Mouse (Mus musculus): ENCODE measurements at regions not wholly inside any gene's neighbourhood (a gene's known extent, or its start where the extent isn't known, plus 50 kb on each side); places are given as distances from the start of the nearest gene placed in this dataset.
"Not testable (repeated sequence)": the region's sequence is repeated elsewhere in the genome, so short reads cannot be mapped to it uniquely, and the experiment has no call there.

- DNase-seq (ENCODE audit: low spot score in 2 of 2) = peak in 1 of 2 experiments; percentile 44
Measured at GRCm38 (mm10) chr12:40898414-40899027, 125.4 kb upstream of the Immp2l start.

DNA sequence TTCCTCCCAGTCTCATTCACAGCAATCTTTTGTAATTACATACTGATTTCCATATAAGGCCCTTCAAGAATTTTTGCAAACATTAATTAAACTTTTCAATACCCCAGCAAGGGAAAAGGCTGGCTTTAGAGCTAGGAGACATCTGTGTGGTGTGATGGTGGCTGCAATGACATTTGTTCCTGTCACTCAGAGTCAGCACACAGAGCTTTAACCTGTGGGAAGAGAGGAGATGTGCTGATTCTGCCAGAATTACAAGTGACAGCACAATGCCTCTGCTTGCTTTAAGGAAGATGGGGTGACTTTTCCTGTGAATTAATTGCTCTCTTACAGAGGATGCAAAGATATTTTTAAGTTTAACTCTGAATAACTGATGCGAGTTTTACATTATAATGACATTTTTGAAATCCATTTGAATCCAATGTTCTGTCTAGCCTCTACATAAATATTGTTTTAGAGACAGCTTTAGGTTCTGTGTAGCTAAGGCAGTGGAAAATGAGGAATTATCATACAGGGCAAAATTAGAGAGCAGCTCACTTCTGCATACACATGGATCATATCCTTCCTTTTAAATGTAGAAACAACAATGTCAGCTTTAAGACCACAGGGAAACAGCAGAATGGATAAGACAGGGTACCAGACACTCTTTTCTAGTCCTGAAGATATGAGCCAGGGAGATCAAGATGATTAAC lies 118.1 kb upstream of the Immp2l start:
- no peak for DNase-seq (ENCODE audit: low spot score in 2 of 2)

GRCm38 (mm10) chr12:40906807-40907206 lies 117.1 kb upstream of the Immp2l start:
- no peak for DNase-seq (ENCODE audit: low spot score in 2 of 2)

DNA sequence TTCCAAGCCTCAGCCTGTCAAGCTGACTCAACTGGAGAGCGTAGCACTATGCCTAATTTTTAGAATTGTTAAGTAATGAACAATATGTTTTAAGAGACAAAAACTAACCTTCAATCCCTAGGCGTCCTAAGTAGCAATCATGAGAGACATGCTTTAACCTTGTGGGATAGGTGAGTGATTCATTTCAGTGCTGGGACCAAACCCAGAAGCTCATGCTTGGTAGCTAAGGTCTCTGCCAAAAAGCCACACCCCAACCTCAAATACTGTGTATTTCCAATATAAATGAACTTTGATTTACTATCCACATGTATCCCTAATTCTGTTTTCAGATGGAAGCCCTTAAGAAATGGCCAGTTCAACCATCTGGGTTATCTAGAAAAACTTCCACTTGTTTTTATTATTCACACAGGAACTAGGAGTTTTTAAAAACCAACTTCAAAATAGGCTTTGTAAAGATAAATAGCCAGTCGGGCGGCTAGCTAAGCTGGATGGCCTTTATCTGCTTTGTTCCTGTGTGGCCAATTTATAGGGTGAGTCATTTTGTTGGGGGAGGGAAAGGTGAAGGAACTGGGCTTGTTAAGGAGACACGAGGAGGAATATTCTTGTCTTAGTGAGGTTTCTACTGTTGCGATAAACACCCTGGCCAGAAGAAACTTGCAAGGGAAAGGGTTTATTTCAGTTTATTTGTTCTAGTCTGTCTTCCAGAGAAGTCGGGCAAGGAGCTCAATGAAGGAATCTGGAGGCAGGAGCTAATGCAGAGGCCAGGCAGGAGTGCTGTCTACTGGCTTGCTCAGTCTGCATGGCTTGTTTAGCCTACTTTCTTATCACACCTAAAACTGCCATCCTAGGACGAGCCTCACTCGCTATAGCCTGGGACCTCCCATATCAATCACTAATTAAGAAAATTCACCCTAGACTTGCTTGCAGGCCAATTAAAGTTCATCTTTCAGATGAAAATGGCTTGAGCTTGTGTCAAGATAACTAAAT lies 114.8 kb upstream of the Immp2l start:
- no peak for DNase-seq (ENCODE audit: low spot score in 2 of 2)

DNA sequence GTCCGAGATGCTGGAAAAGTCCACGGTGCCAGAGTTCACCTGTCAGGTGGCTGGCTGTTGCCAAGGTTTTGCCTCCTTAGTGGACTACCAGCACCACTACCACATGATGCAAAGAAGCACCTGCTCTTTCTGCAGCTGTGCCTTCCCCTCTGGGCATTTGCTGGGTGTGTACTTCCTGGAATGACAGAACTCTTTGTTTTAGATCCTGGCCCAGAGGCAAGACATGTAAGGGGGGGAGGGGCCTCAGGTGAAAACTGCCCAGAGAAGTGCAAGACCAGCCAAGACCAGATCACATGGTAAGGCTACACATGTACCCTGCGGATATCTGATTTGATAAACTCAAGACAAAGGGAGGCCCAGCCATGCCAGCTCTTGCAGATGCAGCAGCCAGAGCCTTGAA lies 106.4 kb upstream of the Immp2l start:
- DNase-seq (ENCODE audit: low spot score in 2 of 2) = no peak

DNA sequence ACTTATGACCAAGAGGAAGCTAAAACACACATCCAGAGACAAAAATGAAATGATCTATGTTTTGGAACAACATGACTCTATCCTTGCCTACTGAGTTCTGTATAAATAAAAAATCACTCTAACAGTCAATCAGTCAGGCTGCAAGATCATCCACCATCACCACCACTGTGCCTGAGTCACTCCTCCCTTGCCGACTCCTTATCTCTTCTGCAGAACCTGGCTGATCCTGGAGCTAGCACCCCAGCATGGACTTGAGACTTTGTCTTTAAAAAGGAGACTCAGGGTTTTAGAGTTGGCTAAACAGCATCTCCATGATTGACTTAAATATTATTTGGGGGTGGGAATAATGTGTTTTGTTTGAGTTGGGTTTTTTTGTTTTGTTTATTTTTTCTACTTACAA lies 101.9 kb upstream of the Immp2l start:
- DNase-seq (ENCODE audit: low spot score in 2 of 2) = no peak

DNA sequence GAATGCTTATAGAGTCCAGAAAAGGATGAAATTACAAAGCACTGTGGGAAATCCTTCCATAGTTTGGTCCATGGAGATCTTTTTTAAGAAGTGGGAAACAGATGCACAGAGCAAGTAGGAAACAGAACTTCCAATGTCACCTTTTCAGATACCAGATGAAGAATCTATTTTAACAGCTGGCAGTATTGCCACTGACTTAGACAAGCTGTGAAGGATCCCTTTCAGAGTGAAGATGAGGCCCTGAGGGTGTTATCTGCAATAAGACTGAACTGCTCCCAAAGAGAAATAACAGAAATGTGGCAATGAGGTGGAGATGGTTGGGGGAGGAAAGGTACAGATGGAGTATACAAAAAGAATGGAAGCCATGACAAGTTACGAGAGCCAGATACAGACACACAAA lies 97.2 kb upstream of the Immp2l start:
- DNase-seq (ENCODE audit: low spot score in 2 of 2) = no peak

- not testable (repeated sequence) for DNase-seq (ENCODE audit: low spot score in 2 of 2)
Measured at GRCm38 (mm10) chr12:40929409-40929808, 94.5 kb upstream of the Immp2l start.

- no peak for DNase-seq (ENCODE audit: low spot score in 2 of 2)
Measured at GRCm38 (mm10) chr12:40935098-40935759, 88.7 kb upstream of the Immp2l start.

DNA sequence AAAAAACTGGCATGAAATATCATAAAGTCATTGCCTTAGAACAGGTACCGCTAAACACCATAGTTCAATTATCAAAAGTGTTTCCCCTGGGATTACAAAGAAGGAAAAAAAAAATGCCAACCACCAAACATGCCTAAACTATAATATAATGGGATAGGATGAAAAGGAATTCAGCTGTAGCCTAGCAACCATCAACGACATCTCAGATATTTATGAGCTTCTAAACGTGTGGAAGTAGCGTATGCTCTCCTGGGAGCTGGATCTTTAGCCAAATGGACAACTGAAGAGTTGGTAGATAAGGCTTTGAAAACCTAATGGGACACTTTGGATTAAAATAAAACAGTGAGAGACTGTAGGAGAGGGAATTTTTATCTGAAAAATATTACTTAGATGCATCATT lies 86.9 kb upstream of the Immp2l start:
- DNase-seq (ENCODE audit: low spot score in 2 of 2) = no peak

DNA sequence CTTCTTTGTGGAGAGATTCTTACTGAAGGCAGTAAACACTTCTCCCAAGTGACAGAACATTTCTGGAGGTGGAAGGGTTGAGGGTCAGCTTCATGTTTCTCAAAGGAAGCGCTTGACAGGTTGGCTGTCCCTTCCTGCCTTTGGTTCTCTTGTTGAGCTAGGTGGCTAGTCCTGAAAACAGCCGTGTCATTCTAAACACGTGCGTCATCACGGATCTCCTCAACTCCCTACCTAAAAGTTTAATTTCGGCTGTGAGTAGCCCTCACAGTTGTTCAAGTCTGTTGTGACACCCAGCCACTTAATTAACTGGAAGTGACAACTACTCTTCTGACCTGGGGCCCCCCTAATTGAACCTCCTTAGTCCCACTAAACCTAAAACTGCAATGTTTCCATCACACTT lies 77.0 kb upstream of the Immp2l start:
- no peak for DNase-seq (ENCODE audit: low spot score in 2 of 2)

DNA sequence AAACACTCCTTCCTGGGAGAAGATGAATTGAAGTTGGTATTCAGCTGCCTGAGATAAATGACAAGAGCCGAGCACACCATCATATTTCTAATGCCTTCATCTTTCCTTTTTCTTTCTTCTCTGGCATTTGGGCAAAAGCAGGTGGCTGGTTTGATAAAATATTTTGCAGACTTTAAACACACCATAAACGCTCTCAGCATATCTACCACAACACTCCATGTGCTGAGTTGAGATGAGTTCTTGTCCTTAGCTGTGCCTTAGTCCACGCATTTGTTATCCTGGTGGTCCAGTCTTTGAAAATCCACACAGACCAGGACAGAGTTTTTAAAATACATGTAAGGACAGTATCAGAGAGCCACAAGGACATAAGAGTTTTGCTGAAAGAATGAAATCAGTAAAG lies 74.3 kb upstream of the Immp2l start:
- no peak for DNase-seq (ENCODE audit: low spot score in 2 of 2)

DNA sequence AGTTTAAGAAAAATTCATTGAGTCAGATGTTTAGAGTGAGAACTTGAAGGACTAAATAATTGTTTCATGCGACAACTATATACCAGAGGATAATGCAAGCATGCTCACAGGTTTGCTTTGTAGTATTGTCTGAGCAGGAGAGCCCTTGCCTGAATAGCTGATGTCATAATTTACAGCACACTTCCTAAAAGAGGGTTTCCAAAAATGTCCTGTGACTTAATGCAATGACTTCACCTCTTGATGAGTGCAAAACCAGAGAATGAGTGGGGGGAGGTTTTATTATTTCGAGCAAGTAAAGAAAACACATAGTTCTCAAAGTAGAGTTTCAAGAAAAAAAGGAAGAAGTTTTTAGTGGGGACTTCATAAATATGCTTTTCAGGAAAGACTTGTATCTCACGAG lies 65.4 kb upstream of the Immp2l start:
- DNase-seq (ENCODE audit: low spot score in 2 of 2) = no peak

GRCm38 (mm10) chr12:40964996-40965395 lies 58.9 kb upstream of the Immp2l start:
- no peak for DNase-seq (ENCODE audit: low spot score in 2 of 2)

- no peak for DNase-seq (ENCODE audit: low spot score in 2 of 2)
Measured at GRCm38 (mm10) chr12:40966308-40966707, 57.6 kb upstream of the Immp2l start.

DNA sequence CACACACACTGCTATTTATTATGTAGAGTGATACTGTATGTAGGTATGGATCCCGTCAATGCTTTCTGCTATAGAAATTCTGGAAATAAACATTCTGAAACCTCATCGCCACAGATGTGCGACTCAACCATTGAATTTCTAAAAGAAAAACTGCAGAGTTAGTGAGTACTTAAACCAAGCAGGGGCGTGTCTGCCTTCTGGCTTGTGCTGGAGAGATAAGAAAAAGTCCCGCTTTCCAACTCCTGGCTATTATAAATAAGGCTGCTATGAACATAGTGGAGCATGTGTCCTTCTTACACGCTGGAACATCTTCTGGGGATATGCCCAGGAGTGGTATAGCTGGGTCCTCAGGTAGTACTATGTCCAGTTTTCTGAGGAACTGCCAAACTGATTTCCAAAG lies 57.2 kb upstream of the Immp2l start:
- not testable (repeated sequence) for DNase-seq (ENCODE audit: low spot score in 2 of 2)

DNA sequence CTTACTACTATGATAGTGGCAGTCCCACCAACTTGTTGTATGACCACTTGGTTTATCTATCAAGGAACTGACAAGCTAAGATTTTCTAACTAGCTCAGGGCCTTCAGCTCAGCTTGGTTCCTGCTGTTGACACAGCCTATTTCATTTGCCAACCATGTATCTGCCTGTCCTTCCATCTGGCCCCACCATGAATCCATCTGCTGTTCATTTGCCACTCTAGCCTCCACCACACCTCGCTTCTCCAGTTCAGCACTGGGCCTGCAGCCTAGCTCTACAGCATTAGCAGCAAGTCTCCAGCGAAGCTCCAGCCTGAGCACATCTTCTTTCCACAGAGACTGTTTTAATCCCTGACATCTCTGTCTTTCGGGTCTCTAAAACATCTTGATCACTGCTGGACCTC lies 51.0 kb upstream of the Immp2l start:
- peak in 1 of 2 experiments; percentile 26 for DNase-seq (ENCODE audit: low spot score in 2 of 2)

Data from cerebellum, postnatal 4 days (tissue).